Mouse (Mus musculus) right cerebral cortex, postnatal 10 days (tissue): ENCODE measurements around the gene Igf2r.
A peak's percentile ranks its signal among the peaks of the same experiment; 100 is the strongest.

Source experiments
- DNase-seq, 2 experiments: peaks; one replicate each; pipeline ENCODE4 v3.0.0; 2021; ENCODE audit warnings: low spot score in 2 of 2

Gene Igf2r

GRCm38 (mm10) chr17:12721118-12721886, 48.2 kb downstream of the Igf2r start:
- DNase-seq = no peak

GRCm38 (mm10) chr17:12718251-12718650, 51.2 kb downstream of the Igf2r start:
- no peak for DNase-seq

DNA sequence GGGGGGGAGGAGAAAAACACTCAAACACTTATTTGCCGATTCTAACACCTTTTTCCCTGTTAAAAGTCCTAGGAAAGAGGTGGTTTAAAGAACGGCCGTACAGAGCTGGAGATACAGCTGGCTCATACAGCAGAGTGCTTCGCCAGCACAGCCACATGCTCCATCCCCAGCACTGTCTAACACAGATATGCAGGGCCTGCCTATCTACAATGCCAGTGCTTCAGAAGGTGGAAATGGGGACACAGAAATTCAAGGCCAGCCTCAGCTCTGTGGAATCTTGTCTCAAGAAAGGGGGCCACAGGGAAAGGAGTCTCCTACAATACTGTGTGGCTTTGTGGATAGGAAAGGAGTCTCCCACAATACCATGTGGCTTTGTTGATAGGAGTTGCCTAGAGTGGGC, 52.0 kb downstream of the Igf2r start:
- DNase-seq = no peak

- DNase-seq = no peak
Measured at GRCm38 (mm10) chr17:12715032-12715431, 54.4 kb downstream of the Igf2r start.

DNA sequence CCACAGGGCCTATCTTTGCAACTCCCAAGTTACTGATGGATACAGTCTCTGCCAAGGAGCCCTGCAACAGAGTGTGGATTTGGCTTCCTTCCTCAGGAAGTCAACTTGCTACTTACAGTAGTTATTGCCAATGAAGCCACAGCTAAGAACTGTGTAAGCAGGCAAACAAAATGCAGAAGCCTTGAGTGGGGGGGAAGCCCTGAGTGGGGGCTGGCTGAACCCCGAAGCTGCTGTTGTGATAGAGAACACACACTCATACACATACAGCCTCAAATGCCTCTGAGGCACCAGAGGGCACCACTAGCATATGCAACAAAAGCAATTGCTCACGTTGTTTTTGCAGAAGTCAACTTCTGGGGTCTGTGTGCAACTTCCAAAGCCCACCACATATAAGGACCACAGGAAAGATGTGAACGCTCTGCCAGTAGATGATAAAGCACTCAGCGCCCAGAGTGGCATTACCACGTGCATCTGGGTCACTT, 55.3 kb downstream of the Igf2r start:
- DNase-seq = no peak

- no peak for DNase-seq
Measured at GRCm38 (mm10) chr17:12712993-12713392, 56.5 kb downstream of the Igf2r start.

- DNase-seq = no peak
Measured at GRCm38 (mm10) chr17:12712191-12712590, 57.3 kb downstream of the Igf2r start.

DNA sequence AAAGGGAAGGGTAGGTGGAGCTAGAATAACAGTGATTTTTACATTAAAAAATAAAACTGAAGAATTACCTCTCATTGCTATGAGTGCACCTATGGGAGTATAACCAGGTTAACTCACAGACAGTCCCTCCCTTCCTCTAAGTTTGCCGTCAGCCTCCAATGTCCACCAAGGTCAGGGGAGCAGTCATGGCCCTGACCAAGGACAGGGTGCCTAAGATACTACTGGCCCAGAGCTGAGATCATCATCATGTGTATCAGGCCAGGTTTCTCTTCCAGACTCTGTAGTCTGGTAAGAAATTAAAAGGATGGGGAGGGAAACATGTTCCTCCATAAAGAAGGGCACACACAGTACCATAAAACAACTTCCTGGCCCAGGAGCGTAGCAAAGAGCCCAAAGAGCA, 58.5 kb downstream of the Igf2r start:
- DNase-seq = no peak

GRCm38 (mm10) chr17:12710050-12710780, 59.2 kb downstream of the Igf2r start:
- DNase-seq = no peak

GRCm38 (mm10) chr17:12708398-12708797, 61.1 kb downstream of the Igf2r start:
- DNase-seq = no peak

DNA sequence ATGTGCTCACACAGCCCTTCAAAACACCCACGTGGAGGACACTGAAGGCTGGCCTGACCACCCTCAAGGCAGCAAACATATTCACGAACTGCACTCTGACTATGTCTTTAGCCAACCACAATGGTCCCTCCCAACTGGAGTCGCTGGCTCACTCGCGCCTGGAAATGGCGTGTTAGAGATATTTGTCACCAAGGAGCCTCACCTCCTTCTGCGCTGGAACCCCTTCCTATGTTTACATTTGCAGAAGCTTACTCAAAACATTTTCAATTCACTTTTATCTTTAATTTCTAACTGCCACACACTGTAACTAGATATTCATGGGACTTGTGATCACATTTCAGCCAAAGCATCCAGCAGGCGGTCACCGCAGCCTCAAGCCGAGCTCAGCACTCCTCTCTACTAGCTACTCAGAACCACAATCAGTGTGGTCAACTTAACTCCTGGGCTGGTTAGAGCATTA, 62.8 kb downstream of the Igf2r start:
- DNase-seq = no peak

GRCm38 (mm10) chr17:12702901-12703300, 66.6 kb downstream of the Igf2r start:
- DNase-seq = no peak

DNA sequence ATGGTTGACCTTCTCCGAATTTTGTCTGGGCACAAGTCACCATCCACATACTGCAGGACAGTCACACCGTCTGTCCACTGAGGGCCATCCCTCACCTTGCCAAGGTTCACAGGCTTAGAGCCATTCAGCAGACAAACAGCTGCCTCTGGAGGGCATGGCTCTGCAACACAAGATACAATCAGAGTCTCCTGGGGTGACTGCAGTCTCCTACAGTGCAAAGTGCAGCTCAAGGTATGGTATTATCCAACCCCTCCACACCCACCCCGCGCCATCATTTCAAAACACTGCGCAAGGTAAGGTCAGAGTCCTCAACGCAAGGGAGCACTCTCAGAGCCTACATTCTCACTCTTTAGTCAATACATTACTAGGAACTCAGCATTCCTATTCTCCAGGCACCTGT, 69.1 kb downstream of the Igf2r start:
- no peak for DNase-seq

DNA sequence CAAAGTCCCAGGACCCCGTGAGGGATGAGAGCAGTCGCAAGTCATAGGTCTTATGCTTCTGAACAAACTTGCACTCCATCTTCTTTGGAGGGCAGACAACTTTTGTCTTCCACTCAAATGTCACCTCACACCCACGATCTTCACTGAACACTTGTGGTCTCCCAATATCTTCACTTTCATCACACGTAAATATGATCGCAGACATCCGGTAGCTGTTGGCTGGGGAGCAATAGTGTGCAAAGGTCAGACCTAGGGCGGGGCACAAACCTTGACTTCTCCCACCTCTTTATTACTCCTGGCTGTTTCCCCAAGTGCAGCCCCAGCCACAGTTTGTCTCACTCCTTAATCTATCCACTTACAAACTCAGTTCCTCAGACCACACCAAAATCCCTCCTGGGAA, 77.6 kb downstream of the Igf2r start:
- no peak for DNase-seq

- peak; percentile 58 to 71 for DNase-seq
Measured at GRCm38 (mm10) chr17:12689537-12689936, 79.9 kb downstream of the Igf2r start.

DNA sequence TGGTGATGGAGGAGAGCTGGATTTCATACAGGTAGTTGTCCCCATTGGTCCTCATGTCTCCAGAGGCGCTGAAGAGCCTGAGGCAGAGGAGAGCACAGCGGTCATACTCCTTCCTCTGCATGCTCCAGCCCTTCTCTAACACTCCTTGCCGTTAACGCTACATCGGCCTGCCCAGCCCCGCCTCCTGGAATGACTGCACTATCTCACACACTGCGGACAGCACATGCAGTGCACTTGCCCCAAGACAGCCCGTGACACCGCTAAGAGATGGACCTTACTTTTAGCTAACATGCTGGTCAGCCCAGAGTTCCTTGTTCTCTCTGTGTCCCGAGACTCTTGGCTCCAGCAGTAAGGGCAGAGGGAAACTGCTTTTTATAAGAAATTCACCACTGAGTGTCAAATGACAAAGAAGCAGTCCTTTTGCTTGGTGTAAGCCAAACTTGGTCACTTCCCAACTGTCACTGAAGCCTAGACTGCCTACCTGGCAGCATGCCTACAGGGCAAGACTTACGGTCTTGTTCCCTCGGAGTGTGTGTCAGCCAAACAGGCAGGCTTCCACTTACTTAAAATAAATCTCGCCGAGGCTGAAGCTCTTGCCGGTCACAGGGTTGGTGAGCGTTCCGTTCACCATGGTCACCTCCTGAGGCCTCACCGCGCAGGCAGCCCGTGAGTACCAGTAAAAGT, 80.9 kb downstream of the Igf2r start:
- peak; percentile 63 to 75 for DNase-seq

DNA sequence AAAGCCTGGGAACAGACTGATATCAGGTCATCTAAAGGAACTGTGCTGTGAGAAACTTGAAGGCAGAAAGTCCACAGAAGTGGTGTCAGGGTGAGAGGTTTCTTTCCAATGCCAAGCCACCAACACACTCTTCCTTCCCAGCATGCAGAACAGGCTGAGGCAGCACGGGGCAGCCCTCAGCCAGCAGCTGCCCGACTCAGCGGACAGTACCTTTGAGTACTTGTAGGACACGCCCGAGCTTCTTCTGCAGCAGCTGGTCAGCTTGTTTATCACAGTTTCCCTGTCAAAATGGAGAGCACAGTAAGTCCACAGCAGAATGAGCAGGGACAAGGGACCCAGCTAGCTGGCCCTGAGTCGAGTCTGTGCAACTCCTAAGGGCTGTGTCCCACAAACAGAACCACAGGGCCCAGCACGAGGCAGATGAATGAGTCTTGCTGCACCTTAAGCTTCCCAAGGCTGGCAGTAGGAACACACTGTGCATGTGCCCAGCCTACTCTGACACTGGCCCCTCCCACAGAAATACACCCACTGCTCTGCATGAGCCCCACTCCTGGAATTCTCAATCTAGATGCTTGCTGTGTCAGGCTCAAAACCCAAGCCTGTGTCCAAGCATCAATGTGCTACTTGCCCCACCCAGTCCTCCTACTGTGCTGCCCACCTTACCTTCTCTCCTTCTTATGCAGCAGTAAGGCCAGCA, 84.4 kb downstream of the Igf2r start:
- DNase-seq = no peak

DNA sequence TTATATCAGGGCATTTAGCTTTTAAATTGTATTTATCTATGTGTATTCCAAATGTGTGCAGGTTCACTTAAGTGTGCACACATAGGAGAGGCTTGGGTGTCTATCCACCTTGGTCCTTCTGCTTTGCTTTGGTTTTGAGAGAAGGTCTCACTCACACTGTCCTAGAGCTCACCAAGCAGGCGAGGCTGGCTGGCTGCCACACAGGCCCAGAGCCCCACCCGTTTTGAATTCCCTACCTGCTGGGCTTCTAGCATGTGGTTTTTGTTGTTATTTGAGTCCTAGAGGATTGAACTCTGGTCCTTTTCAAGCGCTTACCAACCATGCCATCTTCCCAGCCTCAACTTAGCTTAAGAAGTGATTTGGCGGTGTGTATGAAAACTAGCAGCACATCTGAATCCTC, 85.1 kb downstream of the Igf2r start:
- no peak for DNase-seq

- DNase-seq = no peak
Measured at GRCm38 (mm10) chr17:12683582-12683981, 85.9 kb downstream of the Igf2r start.

- no peak for DNase-seq
Measured at GRCm38 (mm10) chr17:12678261-12678660, 91.2 kb downstream of the Igf2r start.

DNA sequence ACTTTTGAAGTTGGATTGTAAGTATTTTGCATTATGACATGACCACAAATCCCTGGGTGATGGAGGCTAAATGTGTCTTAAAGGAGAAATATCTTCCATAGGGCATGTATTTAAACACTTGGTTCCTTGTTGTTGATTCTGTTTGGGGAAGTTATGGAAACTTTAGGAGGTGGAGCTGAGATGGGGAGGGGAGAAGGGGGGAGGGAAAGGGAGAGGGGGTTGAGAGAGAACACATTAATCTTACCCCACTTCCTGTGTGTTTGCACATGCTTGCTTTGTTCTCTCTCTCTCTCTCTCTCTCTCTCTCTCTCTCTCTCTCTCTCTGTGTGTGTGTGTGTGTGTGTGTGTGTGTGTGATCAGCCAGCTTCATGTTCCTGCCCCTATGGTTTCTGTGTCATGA, 92.3 kb downstream of the Igf2r start:
- no peak for DNase-seq

DNA sequence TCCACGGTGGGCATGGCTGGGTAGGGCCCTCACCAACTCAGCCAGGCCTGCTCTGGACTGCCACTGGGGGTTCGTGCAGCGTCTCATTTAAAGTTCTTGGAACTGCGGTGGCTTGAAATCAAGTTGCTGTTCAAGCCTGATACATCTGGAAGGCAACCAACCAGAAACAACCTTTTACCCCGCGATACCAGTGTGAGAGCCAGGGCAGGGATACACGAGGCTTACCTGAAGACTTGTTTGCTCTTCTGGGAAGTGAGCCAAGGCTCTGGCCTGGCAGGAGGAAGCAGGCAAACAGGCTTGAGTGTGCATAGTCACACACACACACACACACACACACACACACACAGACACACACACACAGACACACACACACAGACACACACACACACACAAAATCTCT, 93.8 kb downstream of the Igf2r start, which contains the start of gene Slc22a1:
Slc22a1 (minus strand) TSS at position 184 of the 400 bp plus-strand sequence.
- no peak for DNase-seq
